Mouse (Mus musculus) mouse trophoblast stem cell (cell line): ENCODE data around the gene Ccnk.

Experiments
- in situ Hi-C, 2 experiments: fragments of 300-500 bp; cut with MseI, MboI; formaldehyde crosslinking; loops; 2 replicates in 1 of 2; 3 replicates in 1 of 2; pipeline ENCODE4 v1.15.1; 2025

Ccnk gene

GRCm38 (mm10) chr12:108242243-108242745, 62.9 kb downstream of the Ccnk start:
- in situ Hi-C loops: no loop called here

GRCm38 (mm10) chr12:108244778-108245177, 65.4 kb downstream of the Ccnk start:
- in situ Hi-C loops: no loop called here

GRCm38 (mm10) chr12:108245579-108245978, 66.2 kb downstream of the Ccnk start:
- in situ Hi-C loops: no loop called here

- in situ Hi-C loops: no loop called here
These were observed 67.6 kb downstream of the Ccnk start for GRCm38 (mm10) chr12:108246759-108247500.

- in situ Hi-C loops: no loop called here
These were observed 69.6 kb downstream of the Ccnk start for GRCm38 (mm10) chr12:108249019-108249418.

- in situ Hi-C loops: no loop called here
These were observed 70.1 kb downstream of the Ccnk start for GRCm38 (mm10) chr12:108249522-108249921.

- in situ Hi-C loops: no loop called here
These were observed 71.8 kb downstream of the Ccnk start for GRCm38 (mm10) chr12:108251034-108251792.

GRCm38 (mm10) chr12:108251825-108252542, 72.6 kb downstream of the Ccnk start:
- in situ Hi-C loops: no loop called here
